Mouse (Mus musculus): ENCODE measurements around the gene Gpkow. TPM values are rescaled to one million over a fixed set of nuclear protein-coding genes. Genes with fewer than 3 reads are reported as not detected.
A peak's percentile ranks its signal among the peaks of the same experiment; 100 is the strongest.
"Not testable (repeated sequence)": the region's sequence is repeated elsewhere in the genome, so short reads cannot be mapped to it uniquely, and the experiment has no call there.

Gene Gpkow
- polyA plus RNA-seq, 2 experiments: 7.0 to 12.6 TPM

GRCm38 (mm10) chrX:7680864-7681263, 16.1 kb upstream of the Gpkow start, which contains the start of gene Magix:
Magix (minus strand) TSS chrX:7681251.
- DNase-seq (ENCODE audit: low read depth in 3 of 3, low spot score in 3 of 3): no peak
- no peak within 1 kb of the TSS for H3K9ac ChIP-seq (replicated peaks)
- WGBS (ENCODE audit: insufficient replicate concordance): 57% methylated on average over 14 of the region's 14 CpGs

GRCm38 (mm10) chrX:7688321-7688720, 8.6 kb upstream of the Gpkow start:
- Histone ChIP-seq H3K9me3 (ENCODE audit: control insufficient read depth, low read length) (no peaks in the 10 kb centered on the region), H3K36me3 (replicated peaks; ENCODE audit: control insufficient read depth, insufficient read depth, low read depth) (no peaks in the 10 kb centered on the region), H3K27ac (no peak overlapping the region), H3K9ac (replicated peaks) (no peak overlapping the region), H3K27me3 (ENCODE audit: control insufficient read depth, insufficient read depth, low read length) (no peaks in the 10 kb centered on the region), H3K4me1 (replicated peaks; ENCODE audit: control insufficient read depth in 2 of 2, insufficient read depth in 2 of 2, low read length in 1 of 2) (no peaks in the 10 kb centered on the region), H3K4me2 (ENCODE audit: low read depth) (no peak overlapping the region), H3K4me3 (ENCODE audit: insufficient read depth in 1 of 2, low read depth in 2 of 2, low read length in 2 of 2) (no peak overlapping the region)
- TF ChIP-seq CTCF (IDR thresholded peaks at IDR 0.05; ENCODE audit: low read depth): no peak
- no peak for TF ChIP-seq EP300 (IDR thresholded peaks at IDR 0.05; ENCODE audit: low read depth)
- DNase-seq (ENCODE audit: low read depth in 3 of 3, low spot score in 3 of 3) (no peak), ATAC-seq (ENCODE audit: insufficient read depth) (no peak)
- WGBS (ENCODE audit: insufficient replicate concordance): 59% methylated on average over 2 of the region's 2 CpGs

More at GRCm38 (mm10) chrX:7680864-7681263, 16.1 kb upstream of the Gpkow start, which contains the start of gene Magix:
- Histone ChIP-seq H3K27me3 (ENCODE audit: control insufficient read depth, insufficient read depth, low read length) (no peaks in the 10 kb centered on the region), H3K4me1 (replicated peaks; ENCODE audit: control insufficient read depth in 2 of 2, insufficient read depth in 2 of 2, low read length in 1 of 2) (no peaks in the 10 kb centered on the region), H3K4me2 (ENCODE audit: low read depth) (peak within 1 kb of the TSS; percentile 56), H3K4me3 (ENCODE audit: insufficient read depth in 1 of 2, low read depth in 2 of 2, low read length in 2 of 2) (0 out of 4 replicates have a peak within 1 kb of the TSS, but pooled peaks of 1 of the 2 experiments have one; percentile 39), H3K9me3 (ENCODE audit: control insufficient read depth, low read length) (no peaks in the 10 kb centered on the region), H3K36me3 (replicated peaks; ENCODE audit: control insufficient read depth, insufficient read depth, low read depth) (no peaks in the 10 kb centered on the region), H3K27ac (no peak within 1 kb of the TSS)
- no peak for TF ChIP-seq CTCF (IDR thresholded peaks at IDR 0.05; ENCODE audit: low read depth)
- no peak for TF ChIP-seq EP300 (IDR thresholded peaks at IDR 0.05; ENCODE audit: low read depth)
- no peak for ATAC-seq (ENCODE audit: insufficient read depth)

GRCm38 (mm10) chrX:7690486-7690885, 6.4 kb upstream of the Gpkow start:
- no peaks in the 10 kb centered on the region for H3K9me3 ChIP-seq (ENCODE audit: control insufficient read depth, low read length)
- H3K27me3 ChIP-seq (ENCODE audit: control insufficient read depth, insufficient read depth, low read length): no peaks in the 10 kb centered on the region
- no peak overlapping the region for H3K4me3 ChIP-seq (ENCODE audit: insufficient read depth in 1 of 2, low read depth in 2 of 2, low read length in 2 of 2)
- no peak overlapping the region for H3K4me2 ChIP-seq (ENCODE audit: low read depth)
- ATAC-seq (ENCODE audit: insufficient read depth) (no peak), DNase-seq (ENCODE audit: low read depth in 3 of 3, low spot score in 3 of 3) (no peak)
- no peaks in the 10 kb centered on the region for H3K36me3 ChIP-seq (replicated peaks; ENCODE audit: control insufficient read depth, insufficient read depth, low read depth)
- TF ChIP-seq CTCF (IDR thresholded peaks at IDR 0.05; ENCODE audit: low read depth): no peak
- no peak for TF ChIP-seq EP300 (IDR thresholded peaks at IDR 0.05; ENCODE audit: low read depth)
- H3K27ac ChIP-seq: no peak overlapping the region
- 44% methylated on average over 3 of the region's 3 CpGs for WGBS (ENCODE audit: insufficient replicate concordance)
- H3K4me1 ChIP-seq (replicated peaks; ENCODE audit: control insufficient read depth in 2 of 2, insufficient read depth in 2 of 2, low read length in 1 of 2): no peaks in the 10 kb centered on the region
- H3K9ac ChIP-seq (replicated peaks): no peak overlapping the region

GRCm38 (mm10) chrX:7692862-7693261, 4.1 kb upstream of the Gpkow start:
- Histone ChIP-seq H3K4me2 (ENCODE audit: low read depth) (no peak overlapping the region), H3K4me1 (replicated peaks; ENCODE audit: control insufficient read depth in 2 of 2, insufficient read depth in 2 of 2, low read length in 1 of 2) (no peaks in the 10 kb centered on the region), H3K9me3 (ENCODE audit: control insufficient read depth, low read length) (no peaks in the 10 kb centered on the region), H3K36me3 (replicated peaks; ENCODE audit: control insufficient read depth, insufficient read depth, low read depth) (no peaks in the 10 kb centered on the region), H3K9ac (replicated peaks) (no peak overlapping the region), H3K27me3 (ENCODE audit: control insufficient read depth, insufficient read depth, low read length) (no peaks in the 10 kb centered on the region), H3K4me3 (ENCODE audit: insufficient read depth in 1 of 2, low read depth in 2 of 2, low read length in 2 of 2) (no peak overlapping the region), H3K27ac (no peak overlapping the region)
- DNase-seq (ENCODE audit: low read depth in 3 of 3, low spot score in 3 of 3) (no peak), ATAC-seq (ENCODE audit: insufficient read depth) (no peak)
- 24% methylated on average over 4 of the region's 4 CpGs for WGBS (ENCODE audit: insufficient replicate concordance)
- TF ChIP-seq EP300 (IDR thresholded peaks at IDR 0.05; ENCODE audit: low read depth) (no peak), CTCF (IDR thresholded peaks at IDR 0.05; ENCODE audit: low read depth) (peak; percentile 42)

- H3K27ac ChIP-seq: no peak overlapping the region
- no peak for DNase-seq (ENCODE audit: low read depth in 3 of 3, low spot score in 3 of 3)
- H3K4me3 ChIP-seq (ENCODE audit: insufficient read depth in 1 of 2, low read depth in 2 of 2, low read length in 2 of 2): peak overlapping the region in 1 of 2 experiments; percentile 80; a peak in 2 of 4 replicates
- H3K36me3 ChIP-seq (replicated peaks; ENCODE audit: control insufficient read depth, insufficient read depth, low read depth): no peaks in the 10 kb centered on the region; the same call in 1 of the 2 replicates
- no peaks in the 10 kb centered on the region for H3K27me3 ChIP-seq (ENCODE audit: control insufficient read depth, insufficient read depth, low read length)
- H3K4me2 ChIP-seq (ENCODE audit: low read depth): peak overlapping the region; percentile 37
- WGBS (ENCODE audit: insufficient replicate concordance): 34% methylated on average over 6 of the region's 6 CpGs
- ATAC-seq (ENCODE audit: insufficient read depth): peak; percentile 29
- no peaks in the 10 kb centered on the region for H3K9me3 ChIP-seq (ENCODE audit: control insufficient read depth, low read length)
- TF ChIP-seq EP300 (IDR thresholded peaks at IDR 0.05; ENCODE audit: low read depth) (no peak), CTCF (IDR thresholded peaks at IDR 0.05; ENCODE audit: low read depth) (no peak)
- peaks cover 0 to 2% of the 10 kb centered on the region in 2 experiments; a peak in 1 of 4 replicates for H3K4me1 ChIP-seq (replicated peaks; ENCODE audit: control insufficient read depth in 2 of 2, insufficient read depth in 2 of 2, low read length in 1 of 2)
- H3K9ac ChIP-seq (replicated peaks): no peak overlapping the region
Observed at GRCm38 (mm10) chrX:7696520-7696919, 411 bp upstream of the Gpkow start.

- DNase-seq (ENCODE audit: low read depth in 3 of 3, low spot score in 3 of 3); H3K27ac ChIP-seq; H3K36me3 ChIP-seq (replicated peaks; ENCODE audit: control insufficient read depth, insufficient read depth, low read depth); H3K27me3 ChIP-seq (ENCODE audit: control insufficient read depth, insufficient read depth, low read length); H3K9me3 ChIP-seq (ENCODE audit: control insufficient read depth, low read length); H3K4me1 ChIP-seq (replicated peaks; ENCODE audit: control insufficient read depth in 2 of 2, insufficient read depth in 2 of 2, low read length in 1 of 2): not testable (repeated sequence)
- Histone ChIP-seq H3K4me2 (ENCODE audit: low read depth) (peak overlapping the region; percentile 68), H3K9ac (replicated peaks) (peak overlapping the region; percentile 55), H3K4me3 (ENCODE audit: insufficient read depth in 1 of 2, low read depth in 2 of 2, low read length in 2 of 2) (peak overlapping the region; percentile 54 to 64)
- 10% methylated on average over 5 of the region's 12 CpGs for WGBS (ENCODE audit: insufficient replicate concordance)
- peak; percentile 16 for ATAC-seq (ENCODE audit: insufficient read depth)
Observed at GRCm38 (mm10) chrX:7713764-7714134, 16.8 kb downstream of the Gpkow start.

- Histone ChIP-seq H3K4me3 (ENCODE audit: insufficient read depth in 1 of 2, low read depth in 2 of 2, low read length in 2 of 2) (peak within 1 kb of the TSS; percentile 54 to 64), H3K9ac (replicated peaks) (peak within 1 kb of the TSS; percentile 55), H3K4me2 (ENCODE audit: low read depth) (peak within 1 kb of the TSS; percentile 68)
- peak; percentile 95 for ATAC-seq (ENCODE audit: insufficient read depth)
- H3K36me3 ChIP-seq (replicated peaks; ENCODE audit: control insufficient read depth, insufficient read depth, low read depth); H3K27ac ChIP-seq; H3K4me1 ChIP-seq (replicated peaks; ENCODE audit: control insufficient read depth in 2 of 2, insufficient read depth in 2 of 2, low read length in 1 of 2); H3K9me3 ChIP-seq (ENCODE audit: control insufficient read depth, low read length); H3K27me3 ChIP-seq (ENCODE audit: control insufficient read depth, insufficient read depth, low read length): not testable (repeated sequence)
- 5% methylated on average over 35 of the region's 60 CpGs for WGBS (ENCODE audit: insufficient replicate concordance)
- peak; percentile 91 to 92 (median 91) for DNase-seq (ENCODE audit: low read depth in 3 of 3, low spot score in 3 of 3)
Observed at GRCm38 (mm10) chrX:7714135-7714899, 17.4 kb downstream of the Gpkow start, which contains the start of gene Wdr45. Wdr45 (plus strand) TSS chrX:7714333.

Measured in liver, embryonic 14.5 days (tissue).